Mouse (Mus musculus): Measurements from ENCODE around the gene Slc6a6. TPM values are rescaled to one million over a fixed set of nuclear protein-coding genes. Genes with fewer than 3 reads are reported as not detected.

The Slc6a6 gene
- polyA plus RNA-seq, 1 experiment: 98.2 TPM

GRCm38 (mm10) chr6:91795640-91796039, 111.8 kb downstream of the Slc6a6 start:
- TF ChIP-seq MYOG (IDR thresholded peaks at IDR 0.05; ENCODE audit: control insufficient read depth in 1 of 3, insufficient read depth in 1 of 3, insufficient read length in 2 of 3, low read depth in 2 of 3) (no peak), CEBPB (IDR thresholded peaks at IDR 0.05; ENCODE audit: insufficient read depth, poor library complexity, severe bottlenecking) (no peak), REST (IDR thresholded peaks at IDR 0.05; ENCODE audit: insufficient read depth, insufficient read length) (no peak), TCF12 (IDR thresholded peaks at IDR 0.05; ENCODE audit: insufficient read depth, poor library complexity, severe bottlenecking) (no peak), SRF (IDR thresholded peaks at IDR 0.05; ENCODE audit: control insufficient read depth, insufficient read length, low read depth) (no peak), MYOD1 (IDR thresholded peaks at IDR 0.05; ENCODE audit: control insufficient read depth in 1 of 3, insufficient read length in 2 of 3, low read depth in 2 of 3) (no peak), POLR2AphosphoS2 (IDR thresholded peaks at IDR 0.05; ENCODE audit: insufficient read length, low read depth) (no peak), POLR2A (IDR thresholded peaks at IDR 0.05; ENCODE audit: insufficient read length, low read depth) (no peak), USF1 (IDR thresholded peaks at IDR 0.05; ENCODE audit: low read depth) (no peak), TCF3 (IDR thresholded peaks at IDR 0.05; ENCODE audit: insufficient read length, low read depth) (no peak), MAX (IDR thresholded peaks at IDR 0.05; ENCODE audit: low read depth) (no peak), E2F4 (IDR thresholded peaks at IDR 0.05; ENCODE audit: insufficient read depth) (no peak)
- peak overlapping the region; percentile 60 for H3K4me2 ChIP-seq (ENCODE audit: low read depth)
- no peaks in the 10 kb centered on the region for H3K36me3 ChIP-seq (ENCODE audit: control insufficient read depth, insufficient read depth)
- no peaks in the 10 kb centered on the region for H3K79me2 ChIP-seq (ENCODE audit: control insufficient read depth, insufficient read depth)
- H3ac ChIP-seq (ENCODE audit: control insufficient read depth, insufficient read length): no peak overlapping the region
- H3K27me3 ChIP-seq (ENCODE audit: control insufficient read depth, insufficient read depth, insufficient read length): peaks cover 74% of the 10 kb centered on the region
- peak overlapping the region; percentile 13 for H3K4me3 ChIP-seq

DNA sequence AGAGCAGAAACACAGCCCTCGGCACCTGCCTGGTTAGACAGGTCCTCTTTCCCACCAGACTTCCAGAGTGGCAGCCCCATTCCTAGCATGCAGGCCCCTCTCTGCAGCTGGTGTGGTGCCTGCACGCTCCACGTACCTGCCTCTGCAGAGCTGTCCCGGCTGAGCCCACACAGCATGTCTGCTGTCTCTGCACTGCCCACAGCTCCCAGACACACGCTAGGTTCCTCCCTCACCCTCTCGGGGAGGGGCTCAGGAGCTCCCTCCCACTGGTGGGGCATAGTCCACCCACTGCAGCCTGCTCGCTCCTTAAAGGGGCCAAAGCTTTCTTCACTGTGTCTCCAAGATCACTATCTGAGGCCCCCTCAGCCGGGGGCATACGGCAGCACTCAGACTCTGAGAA, 112.2 kb downstream of the Slc6a6 start:
- Histone ChIP-seq H3K4me3 (peak overlapping the region; percentile 13), H3ac (ENCODE audit: control insufficient read depth, insufficient read length) (no peak overlapping the region), H3K36me3 (ENCODE audit: control insufficient read depth, insufficient read depth) (no peaks in the 10 kb centered on the region), H3K4me2 (ENCODE audit: low read depth) (peak overlapping the region; percentile 60), H3K79me2 (ENCODE audit: control insufficient read depth, insufficient read depth) (no peaks in the 10 kb centered on the region), H3K27me3 (ENCODE audit: control insufficient read depth, insufficient read depth, insufficient read length) (peaks cover 75% of the 10 kb centered on the region)
- TF ChIP-seq E2F4 (IDR thresholded peaks at IDR 0.05; ENCODE audit: insufficient read depth) (no peak), CEBPB (IDR thresholded peaks at IDR 0.05; ENCODE audit: insufficient read depth, poor library complexity, severe bottlenecking) (no peak), USF1 (IDR thresholded peaks at IDR 0.05; ENCODE audit: low read depth) (no peak), POLR2A (IDR thresholded peaks at IDR 0.05; ENCODE audit: insufficient read length, low read depth) (peak; percentile 95), MYOG (IDR thresholded peaks at IDR 0.05; ENCODE audit: control insufficient read depth in 1 of 3, insufficient read depth in 1 of 3, insufficient read length in 2 of 3, low read depth in 2 of 3) (peak in 1 of 3 experiments; percentile 12), MYOD1 (IDR thresholded peaks at IDR 0.05; ENCODE audit: control insufficient read depth in 1 of 3, insufficient read length in 2 of 3, low read depth in 2 of 3) (peak in 1 of 3 experiments; percentile 45), MAX (IDR thresholded peaks at IDR 0.05; ENCODE audit: low read depth) (no peak), REST (IDR thresholded peaks at IDR 0.05; ENCODE audit: insufficient read depth, insufficient read length) (no peak), SRF (IDR thresholded peaks at IDR 0.05; ENCODE audit: control insufficient read depth, insufficient read length, low read depth) (no peak), TCF12 (IDR thresholded peaks at IDR 0.05; ENCODE audit: insufficient read depth, poor library complexity, severe bottlenecking) (no peak), POLR2AphosphoS2 (IDR thresholded peaks at IDR 0.05; ENCODE audit: insufficient read length, low read depth) (peak; percentile 83), TCF3 (IDR thresholded peaks at IDR 0.05; ENCODE audit: insufficient read length, low read depth) (no peak)

DNA sequence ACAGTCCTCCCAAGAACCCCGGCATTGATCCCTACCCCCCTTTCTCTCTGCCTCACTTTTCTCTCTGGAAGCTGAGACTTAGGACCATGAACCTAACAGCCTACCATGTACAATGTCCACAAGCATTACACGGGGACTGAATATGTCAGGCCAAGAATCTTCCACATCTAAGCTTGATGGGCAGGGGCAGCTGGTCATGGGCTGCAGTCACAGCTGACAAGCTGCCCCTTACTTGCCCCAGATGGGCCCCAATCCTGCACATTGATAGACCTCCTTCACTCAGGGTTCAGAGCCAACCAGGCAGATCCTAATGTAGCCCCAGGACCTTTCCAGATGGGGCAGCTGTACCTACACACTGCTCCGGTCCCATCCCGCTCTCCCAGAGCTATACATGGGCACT, 112.9 kb downstream of the Slc6a6 start:
- Histone ChIP-seq H3K79me2 (ENCODE audit: control insufficient read depth, insufficient read depth) (no peaks in the 10 kb centered on the region), H3K4me3 (no peak overlapping the region), H3K4me2 (ENCODE audit: low read depth) (peak overlapping the region; percentile 60), H3K36me3 (ENCODE audit: control insufficient read depth, insufficient read depth) (no peaks in the 10 kb centered on the region), H3K27me3 (ENCODE audit: control insufficient read depth, insufficient read depth, insufficient read length) (peaks cover 75% of the 10 kb centered on the region), H3ac (ENCODE audit: control insufficient read depth, insufficient read length) (no peak overlapping the region)
- TF ChIP-seq POLR2AphosphoS2 (IDR thresholded peaks at IDR 0.05; ENCODE audit: insufficient read length, low read depth) (no peak), MYOG (IDR thresholded peaks at IDR 0.05; ENCODE audit: control insufficient read depth in 1 of 3, insufficient read depth in 1 of 3, insufficient read length in 2 of 3, low read depth in 2 of 3) (peak in 1 of 3 experiments; percentile 71), MYOD1 (IDR thresholded peaks at IDR 0.05; ENCODE audit: control insufficient read depth in 1 of 3, insufficient read length in 2 of 3, low read depth in 2 of 3) (peak; percentile 71 to 99 (median 94))

DNA sequence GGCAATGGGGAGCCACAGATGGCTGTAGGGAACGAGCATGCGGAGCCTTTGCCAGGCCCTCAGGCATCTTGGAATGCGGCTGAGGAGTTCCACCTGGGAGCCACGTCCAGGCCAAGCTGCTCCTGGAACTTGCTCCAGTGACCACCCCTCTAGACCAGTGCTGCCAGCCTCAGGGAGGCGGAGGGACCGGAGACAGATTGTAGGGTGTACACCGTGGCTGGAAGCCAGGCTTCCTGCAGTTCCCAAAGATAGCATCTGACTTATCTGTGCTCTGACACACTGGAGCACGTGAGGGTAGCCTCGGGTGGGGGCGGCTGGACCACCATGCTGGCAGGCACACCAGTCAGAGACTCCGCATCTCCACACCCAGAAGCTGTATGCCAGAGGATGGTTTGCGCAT, 114.6 kb downstream of the Slc6a6 start:
- TF ChIP-seq USF1 (IDR thresholded peaks at IDR 0.05; ENCODE audit: low read depth): no peak
- TF ChIP-seq MYOG (IDR thresholded peaks at IDR 0.05; ENCODE audit: control insufficient read depth in 1 of 3, insufficient read depth in 1 of 3, insufficient read length in 2 of 3, low read depth in 2 of 3): no peak
- TF ChIP-seq POLR2AphosphoS2 (IDR thresholded peaks at IDR 0.05; ENCODE audit: insufficient read length, low read depth): no peak
- TF ChIP-seq CEBPB (IDR thresholded peaks at IDR 0.05; ENCODE audit: insufficient read depth, poor library complexity, severe bottlenecking): no peak
- no peak for TF ChIP-seq TCF12 (IDR thresholded peaks at IDR 0.05; ENCODE audit: insufficient read depth, poor library complexity, severe bottlenecking)
- no peak for TF ChIP-seq REST (IDR thresholded peaks at IDR 0.05; ENCODE audit: insufficient read depth, insufficient read length)
- TF ChIP-seq POLR2A (IDR thresholded peaks at IDR 0.05; ENCODE audit: insufficient read length, low read depth): no peak
- peaks cover 81% of the 10 kb centered on the region for H3K27me3 ChIP-seq (ENCODE audit: control insufficient read depth, insufficient read depth, insufficient read length)
- no peak overlapping the region for H3K4me2 ChIP-seq (ENCODE audit: low read depth)
- H3ac ChIP-seq (ENCODE audit: control insufficient read depth, insufficient read length): no peak overlapping the region
- no peak overlapping the region for H3K4me3 ChIP-seq
- H3K79me2 ChIP-seq (ENCODE audit: control insufficient read depth, insufficient read depth): no peaks in the 10 kb centered on the region
- H3K36me3 ChIP-seq (ENCODE audit: control insufficient read depth, insufficient read depth): no peaks in the 10 kb centered on the region

DNA sequence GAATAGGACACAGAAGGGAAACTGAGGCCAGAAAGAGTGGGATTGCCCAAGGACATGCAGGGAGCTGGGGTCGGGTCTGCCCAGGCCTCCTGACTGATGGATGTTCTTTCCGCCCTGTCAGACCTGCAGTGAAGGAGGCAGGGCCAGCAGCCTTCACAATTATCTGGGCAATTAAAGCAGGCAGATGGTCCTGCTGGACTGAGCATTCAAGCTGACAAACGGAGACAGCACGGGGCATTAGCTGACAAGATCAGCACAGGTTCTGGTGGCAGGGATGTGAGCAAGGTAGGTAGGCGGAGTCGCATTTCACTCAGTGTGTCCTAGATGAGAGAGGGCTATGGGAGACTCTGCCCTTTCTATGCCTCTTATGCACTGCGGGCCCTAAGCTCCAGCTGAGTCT, 120.3 kb downstream of the Slc6a6 start:
- TF ChIP-seq CEBPB (IDR thresholded peaks at IDR 0.05; ENCODE audit: insufficient read depth, poor library complexity, severe bottlenecking) (no peak), MYOD1 (IDR thresholded peaks at IDR 0.05; ENCODE audit: control insufficient read depth in 1 of 3, insufficient read length in 2 of 3, low read depth in 2 of 3) (no peak), POLR2AphosphoS2 (IDR thresholded peaks at IDR 0.05; ENCODE audit: insufficient read length, low read depth) (no peak), MYOG (IDR thresholded peaks at IDR 0.05; ENCODE audit: control insufficient read depth in 1 of 3, insufficient read depth in 1 of 3, insufficient read length in 2 of 3, low read depth in 2 of 3) (no peak), USF1 (IDR thresholded peaks at IDR 0.05; ENCODE audit: low read depth) (no peak), MAX (IDR thresholded peaks at IDR 0.05; ENCODE audit: low read depth) (no peak), TCF3 (IDR thresholded peaks at IDR 0.05; ENCODE audit: insufficient read length, low read depth) (no peak), POLR2A (IDR thresholded peaks at IDR 0.05; ENCODE audit: insufficient read length, low read depth) (no peak), E2F4 (IDR thresholded peaks at IDR 0.05; ENCODE audit: insufficient read depth) (no peak), TCF12 (IDR thresholded peaks at IDR 0.05; ENCODE audit: insufficient read depth, poor library complexity, severe bottlenecking) (no peak), SRF (IDR thresholded peaks at IDR 0.05; ENCODE audit: control insufficient read depth, insufficient read length, low read depth) (no peak), REST (IDR thresholded peaks at IDR 0.05; ENCODE audit: insufficient read depth, insufficient read length) (no peak)
- Histone ChIP-seq H3K4me2 (ENCODE audit: low read depth) (no peak overlapping the region), H3K4me3 (no peak overlapping the region), H3K27me3 (ENCODE audit: control insufficient read depth, insufficient read depth, insufficient read length) (peaks cover 98% of the 10 kb centered on the region), H3ac (ENCODE audit: control insufficient read depth, insufficient read length) (no peak overlapping the region), H3K79me2 (ENCODE audit: control insufficient read depth, insufficient read depth) (no peaks in the 10 kb centered on the region), H3K36me3 (ENCODE audit: control insufficient read depth, insufficient read depth) (no peaks in the 10 kb centered on the region)

All from myocyte (in vitro differentiated cells).